ENCODE assay signal across 9 mouse cellular contexts in genomic region chr17:83218189-83218588, GRCm38 (mm10). TPM values are rescaled to one million over a fixed set of nuclear protein-coding genes. Genes with fewer than 3 reads are reported as not detected.
A peak's percentile ranks its signal among the peaks of the same experiment; 100 is the strongest.
DNase-seq lines count a peak whose midpoint lies in the region; ATAC-seq and TF ChIP-seq lines count a peak whose summit lies in the region.
"Had no signal": no experiment of that assay in that cellular context is flagged by ENCODE, and none has a peak within 500 bp of the region (broad histone marks: within the 10 kb centered on the region; RNA-seq: fewer than 3 reads in every experiment).

No protein-coding gene starts in this region.

- no peak for DNase-seq in kidney, postnatal 0 days (ENCODE audit: low spot score)
- DNase-seq in kidney, adult 9 months = no peak
- no peak for DNase-seq in forebrain, postnatal 0 days
- DNase-seq in liver, embryonic 11.5 days (ENCODE audit: low spot score) = no peak
- DNase-seq in adrenal gland, adult 18-20 months (ENCODE audit: low spot score in 2 of 2) = no peak
- no peak for DNase-seq in spleen, postnatal 10 days (ENCODE audit: low spot score in 2 of 2)
- no peak for DNase-seq in cerebellum, adult 9-10 months

- 22% methylated on average over 2 of the region's 2 CpGs for WGBS in kidney, postnatal 0 days
- WGBS in forebrain, postnatal 0 days = 42% methylated on average over 2 of the region's 2 CpGs
- 29% methylated on average over 2 of the region's 2 CpGs for WGBS in liver, embryonic 11.5 days
- WGBS in small intestine, adult 2 months = 14% methylated on average over 2 of the region's 2 CpGs

- H3K4me2 ChIP-seq in kidney, postnatal 0 days (ENCODE audit: low read length) = peak overlapping the region; percentile 97
- peak overlapping the region; percentile 96 for H3K4me2 ChIP-seq in forebrain, postnatal 0 days (ENCODE audit: low read depth)
- H3K4me2 ChIP-seq in liver, embryonic 11.5 days = peak overlapping the region; percentile 83

- peak overlapping the region; percentile 93 for H3K4me3 ChIP-seq in kidney, postnatal 0 days (replicated peaks; ENCODE audit: low read depth, low read length)
- no peak overlapping the region for H3K4me3 ChIP-seq in forebrain, postnatal 0 days (ENCODE audit: low read depth, low read length)
- peak overlapping the region; percentile 78 for H3K4me3 ChIP-seq in liver, embryonic 11.5 days (ENCODE audit: low read depth, low read length)
- H3K4me3 ChIP-seq in small intestine, adult 2 months (ENCODE audit: low read depth, low read length) = peak overlapping the region; percentile 36; the same call in 1 of the 2 replicates

- H3K27me3 ChIP-seq in kidney, postnatal 0 days (ENCODE audit: insufficient read depth, low read length) = no peaks in the 10 kb centered on the region
- no peaks in the 10 kb centered on the region for H3K27me3 ChIP-seq in forebrain, postnatal 0 days (ENCODE audit: insufficient read depth, low read length)
- H3K27me3 ChIP-seq in liver, embryonic 11.5 days (replicated peaks; ENCODE audit: control insufficient read depth, insufficient read depth, low read length) = peaks cover 29% of the 10 kb centered on the region
- H3K27me3 ChIP-seq in small intestine, adult 2 months (ENCODE audit: control insufficient read depth, insufficient read depth, low read length) = peaks cover 7% of the 10 kb centered on the region; the same call in 1 of the 2 replicates

- H3K4me1 ChIP-seq in kidney, postnatal 0 days (replicated peaks; ENCODE audit: insufficient read depth, low read length) = peaks cover 59% of the 10 kb centered on the region
- H3K4me1 ChIP-seq in forebrain, postnatal 0 days (ENCODE audit: insufficient read depth) = peaks cover 29% of the 10 kb centered on the region
- H3K4me1 ChIP-seq in liver, embryonic 11.5 days (replicated peaks; ENCODE audit: control insufficient read depth, insufficient read depth, low read length) = peaks cover 33% of the 10 kb centered on the region
- H3K4me1 ChIP-seq in small intestine, adult 2 months (ENCODE audit: control insufficient read depth, insufficient read depth, insufficient read length, low read length) = peaks cover 46% of the 10 kb centered on the region

- ATAC-seq in kidney, postnatal 0 days (replicated peaks; ENCODE audit: low FRiP score, low read depth) = no peak
- no peak for ATAC-seq in forebrain, postnatal 0 days
- no peak for ATAC-seq in liver, embryonic 11.5 days (replicated peaks; ENCODE audit: low FRiP score)

- TF ChIP-seq POLR2A in small intestine, adult 2 months (IDR thresholded peaks at IDR 0.05; ENCODE audit: low read depth, low read length) = no peak

- TF ChIP-seq CTCF in kidney, postnatal 0 days (IDR thresholded peaks at IDR 0.05; ENCODE audit: low read depth) = no peak
- TF ChIP-seq CTCF in forebrain, postnatal 0 days (IDR thresholded peaks at IDR 0.05; ENCODE audit: low read depth) = no peak
- TF ChIP-seq CTCF in small intestine, adult 2 months (IDR thresholded peaks at IDR 0.05; ENCODE audit: extremely low read depth, insufficient read length, insufficient replicate concordance, low read depth, low read length) = no peak

- H3K9me3 ChIP-seq in kidney, postnatal 0 days (replicated peaks; ENCODE audit: low read length) = no peaks in the 10 kb centered on the region
- H3K9me3 ChIP-seq in forebrain, postnatal 0 days (ENCODE audit: low read length) = no peaks in the 10 kb centered on the region
- H3K9me3 ChIP-seq in liver, embryonic 11.5 days (ENCODE audit: control insufficient read depth, low read length) = no peaks in the 10 kb centered on the region

- peaks cover 4% of the 10 kb centered on the region; the same call in 1 of the 2 replicates for H3K36me3 ChIP-seq in kidney, postnatal 0 days (ENCODE audit: insufficient read depth, low read length)
- H3K36me3 ChIP-seq in forebrain, postnatal 0 days (ENCODE audit: insufficient read depth) = 0 out of 2 replicates have a peak, but pooled peaks cover 3% of the 10 kb centered on the region
- H3K36me3 ChIP-seq in liver, embryonic 11.5 days (ENCODE audit: control insufficient read depth, insufficient read depth, low read length) = peaks cover 10% of the 10 kb centered on the region
- H3K36me3 ChIP-seq in small intestine, adult 2 months (ENCODE audit: control insufficient read depth, insufficient read depth, low read length) = peaks cover 4% of the 10 kb centered on the region; the same call in 1 of the 2 replicates

- H3K9ac ChIP-seq in kidney, postnatal 0 days (ENCODE audit: low read depth, low read length) = peak overlapping the region; percentile 98
- H3K9ac ChIP-seq in forebrain, postnatal 0 days = no peak overlapping the region
- H3K9ac ChIP-seq in liver, embryonic 11.5 days (ENCODE audit: low read depth, low read length) = no peak overlapping the region

- peak overlapping the region; percentile 43; the same call in 1 of the 2 replicates for H3K27ac ChIP-seq in kidney, postnatal 0 days
- no peak overlapping the region for H3K27ac ChIP-seq in forebrain, postnatal 0 days (ENCODE audit: low read depth, low read length)
- no peak overlapping the region for H3K27ac ChIP-seq in liver, embryonic 11.5 days (ENCODE audit: low read depth, low read length)
- H3K27ac ChIP-seq in small intestine, adult 2 months (ENCODE audit: insufficient read depth, low read depth, low read length) = peak overlapping the region; percentile 32

RNA-seq across cellular contexts. Expression of gene Pkdcc, which starts 3.1 kb away (rescaled TPM):
- polyA plus RNA-seq in kidney, postnatal 0 days (2015; fragmentation: Nextera tagmentation; extraction: Ambion mirVana) = 28.5 and 29.1 TPM in 2 replicates
- total RNA-seq in forebrain, postnatal 0 days (2014; rRNA removed) = 41.7 and 57.9 TPM in 2 replicates
- polyA plus RNA-seq in forebrain, postnatal 0 days (2015; fragmentation: Nextera tagmentation; extraction: Ambion mirVana) = 3.8 and 4.1 TPM in 2 replicates
- polyA plus RNA-seq in liver, embryonic 11.5 days (2014; fragmentation: Nextera tagmentation; extraction: Ambion mirVana) = 14.3 and 19.4 TPM in 2 replicates
- 46.1 and 59.1 TPM in 2 replicates for polyA plus RNA-seq in small intestine, adult 2 months (2012; rRNA removed)
- total RNA-seq in adrenal gland, adult 18-20 months (2021) = 100 to 1,000 TPM in 1 of 2 experiments, 10 to 100 TPM in 1; 37.9 to 116 TPM
- total RNA-seq: MEL had no signal

Comparison
In these comparisons a context has a peak if more than half of its experiments do, and no peak if none do; other contexts are left out.
1. H3K27ac ChIP-seq: peak in kidney, postnatal 0 days (single experiment) and small intestine, adult 2 months (single experiment); none in forebrain, postnatal 0 days (single experiment) and liver, embryonic 11.5 days (single experiment).
2. Peak in every context shown above with its lines, with median percentiles within 50 percentile points of each other: H3K4me2 ChIP-seq.